13 mouse cellular contexts compared by ENCODE assay signal in the genomic region with DNA sequence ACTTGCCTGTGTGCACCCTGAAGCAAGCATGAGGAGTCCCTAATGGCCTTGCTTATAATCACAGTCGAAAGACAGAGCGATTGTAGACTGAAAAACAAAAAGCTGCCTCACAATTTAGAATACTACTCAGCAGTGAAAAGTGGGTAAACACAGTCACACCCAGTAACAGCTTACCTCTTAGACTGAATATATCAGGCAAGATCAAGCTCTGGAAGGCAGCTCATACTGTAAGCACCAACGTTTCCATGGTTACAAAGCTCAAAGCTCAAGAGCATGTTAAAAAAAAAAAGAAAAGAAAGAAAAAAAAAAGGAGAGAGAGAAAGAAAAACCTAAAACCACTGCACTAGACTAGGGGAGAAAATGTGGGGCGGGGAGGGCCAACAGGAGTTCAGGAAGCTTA.
"Had no signal": no experiment of that assay in that cellular context is flagged by ENCODE, and none has a peak within 500 bp of the region (broad histone marks: within the 10 kb centered on the region; RNA-seq: fewer than 3 reads in every experiment).

No protein-coding gene starts in this region.

- H3K9ac ChIP-seq: kidney, embryonic 15.5 days; liver, embryonic 13.5 days; midbrain, embryonic 13.5 days had no signal

- DNase-seq: kidney, adult 8-10 months; kidney, postnatal 10 days; kidney, postnatal 36 days; layer of hippocampus, postnatal 36 days; liver, embryonic 13.5 days; lung, adult 2 months; lung, postnatal 14 days; lung, postnatal 4 days; thymus, adult 18-20 months; thymus, postnatal 36 days had no signal

- H3K4me1 ChIP-seq: kidney, embryonic 15.5 days; liver, embryonic 13.5 days had no signal

- H3K4me3 ChIP-seq: kidney, embryonic 15.5 days; left cerebral cortex, adult 2 months; liver, embryonic 13.5 days; midbrain, embryonic 13.5 days had no signal

- H3K27ac ChIP-seq: kidney, embryonic 15.5 days; left cerebral cortex, adult 2 months; liver, embryonic 13.5 days; midbrain, embryonic 13.5 days had no signal

- ATAC-seq: midbrain, embryonic 13.5 days had no signal

- H3K27me3 ChIP-seq: kidney, embryonic 15.5 days; liver, embryonic 13.5 days; midbrain, embryonic 13.5 days had no signal

- H3K36me3 ChIP-seq: kidney, embryonic 15.5 days; liver, embryonic 13.5 days; midbrain, embryonic 13.5 days had no signal

- H3K4me2 ChIP-seq: kidney, embryonic 15.5 days; liver, embryonic 13.5 days; midbrain, embryonic 13.5 days had no signal

- H3K9me3 ChIP-seq: kidney, embryonic 15.5 days; liver, embryonic 13.5 days; midbrain, embryonic 13.5 days had no signal
